Mouse (Mus musculus): ENCODE data around the gene Ccdc158. TPM values are rescaled to one million over a fixed set of nuclear protein-coding genes. Genes with fewer than 3 reads are reported as not detected.
A peak's percentile ranks its signal among the peaks of the same experiment; 100 is the strongest.

Gene Ccdc158
- polyA plus RNA-seq (2014; fragmentation: Nextera tagmentation; extraction: Ambion mirVana), result 0.92 and 1.1 TPM in 2 replicates

DNA sequence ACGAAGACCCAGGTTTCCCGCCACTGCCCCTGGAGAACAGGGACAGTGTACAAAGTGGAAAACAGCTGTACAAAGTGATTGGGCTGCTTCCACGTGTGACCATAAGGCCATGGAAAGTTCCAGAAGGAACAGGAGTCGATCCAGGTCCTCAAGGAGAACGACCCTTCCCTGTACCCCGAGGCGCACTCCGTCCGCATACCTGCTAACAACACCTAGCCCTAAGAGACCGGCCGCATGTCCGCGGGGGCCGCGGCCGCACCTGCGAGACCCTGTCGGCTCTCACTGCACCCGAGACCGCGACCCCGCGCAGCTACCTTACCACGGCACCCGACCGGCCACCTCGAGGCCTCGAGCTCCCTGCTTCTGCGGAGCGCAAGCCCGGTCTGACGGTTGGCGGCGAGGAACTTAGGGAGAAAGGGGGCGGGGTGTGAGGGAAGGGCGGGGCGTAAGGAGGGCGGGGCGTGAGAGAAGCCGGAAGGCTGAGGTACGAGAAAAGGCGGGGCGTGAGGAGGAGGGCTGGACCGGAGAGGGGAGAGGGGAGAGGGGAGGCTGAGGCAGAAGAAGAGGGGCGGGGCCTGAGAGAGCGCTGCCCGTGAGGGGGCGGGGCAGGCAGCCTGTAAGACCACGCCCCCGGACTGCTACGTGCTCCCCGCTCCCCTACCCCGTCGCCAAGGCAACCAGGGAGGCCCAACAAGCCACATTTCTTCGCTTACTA is at the start of gene Ccdc158:
Ccdc158 (minus strand) TSS at position 413 of the 715 bp plus-strand sequence.
- H3K4me2 ChIP-seq, result peak within 1 kb of the TSS; percentile 67
- H3K27ac ChIP-seq (ENCODE audit: low read depth, low read length), result no peak within 1 kb of the TSS
- no peaks in the 10 kb centered on the region; the same call in 1 of the 2 replicates for H3K27me3 ChIP-seq (ENCODE audit: control insufficient read depth, insufficient read depth, low read length)
- ATAC-seq (ENCODE audit: low FRiP score) (peak; percentile 94), DNase-seq (ENCODE audit: low spot score, missing footprints) (peak; percentile 99)
- no peaks in the 10 kb centered on the region for H3K9me3 ChIP-seq (ENCODE audit: control insufficient read depth, low read length)
- peak within 1 kb of the TSS; percentile 40 for H3K4me3 ChIP-seq (ENCODE audit: low read depth, low read length)
- peaks cover 9% of the 10 kb centered on the region for H3K4me1 ChIP-seq (ENCODE audit: control insufficient read depth, insufficient read depth, low read length)
- no peaks in the 10 kb centered on the region for H3K36me3 ChIP-seq (ENCODE audit: control insufficient read depth, insufficient read depth, low read length)
- WGBS, result 14% methylated on average over 47 of the region's 55 CpGs
- H3K9ac ChIP-seq (ENCODE audit: low read length), result peak within 1 kb of the TSS; percentile 14

DNA sequence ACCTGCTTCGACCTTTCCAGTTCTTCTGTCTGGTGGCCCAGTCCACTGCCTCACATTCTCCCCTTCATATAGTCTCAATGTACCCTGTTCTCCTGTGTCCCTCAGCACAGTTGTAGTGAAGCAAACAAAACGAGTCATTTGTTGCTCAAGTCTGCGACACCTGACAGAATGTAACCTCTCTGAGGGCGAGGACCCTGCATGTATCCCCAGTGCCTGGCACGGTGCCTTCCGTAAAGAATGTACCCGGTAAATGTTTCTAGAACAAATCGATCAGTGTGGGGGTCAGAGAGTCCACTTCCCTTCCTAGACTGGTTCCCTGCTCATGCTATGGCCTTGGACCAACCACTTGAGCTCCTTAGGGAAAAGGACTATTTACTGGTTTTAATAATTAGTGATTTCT is 46.5 kb upstream of the Ccdc158 start:
- ATAC-seq (ENCODE audit: low FRiP score) (no peak), DNase-seq (ENCODE audit: low spot score, missing footprints) (no peak)
- Histone ChIP-seq H3K36me3 (ENCODE audit: control insufficient read depth, insufficient read depth, low read length) (no peaks in the 10 kb centered on the region), H3K4me2 (no peak overlapping the region), H3K27ac (ENCODE audit: low read depth, low read length) (no peak overlapping the region), H3K27me3 (ENCODE audit: control insufficient read depth, insufficient read depth, low read length) (no peaks in the 10 kb centered on the region), H3K9ac (ENCODE audit: low read length) (no peak overlapping the region), H3K4me3 (ENCODE audit: low read depth, low read length) (no peak overlapping the region), H3K4me1 (ENCODE audit: control insufficient read depth, insufficient read depth, low read length) (no peaks in the 10 kb centered on the region), H3K9me3 (ENCODE audit: control insufficient read depth, low read length) (no peaks in the 10 kb centered on the region)
- 93% methylated on average over 8 of the region's 8 CpGs for WGBS

DNA sequence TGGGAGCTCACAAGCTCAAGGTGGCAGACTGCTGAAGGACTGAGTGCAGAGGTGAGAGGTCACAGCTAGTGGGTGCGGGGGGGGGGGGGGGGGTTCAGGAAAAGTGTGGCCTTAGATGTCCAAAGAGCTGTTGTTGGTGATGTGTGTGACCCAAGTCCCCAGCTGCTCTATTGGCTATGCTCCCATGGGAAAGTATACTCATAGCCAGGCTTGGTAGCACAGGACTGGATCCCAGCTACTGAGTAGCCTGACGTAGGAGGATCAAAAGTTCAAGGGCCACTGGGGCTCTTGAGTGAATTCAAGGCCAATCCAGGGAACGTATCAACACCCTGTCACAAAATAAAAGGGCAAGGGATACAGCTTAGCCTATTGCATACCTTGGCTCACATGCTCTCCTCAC is 43.8 kb upstream of the Ccdc158 start:
- ATAC-seq (ENCODE audit: low FRiP score) (no peak), DNase-seq (ENCODE audit: low spot score, missing footprints) (no peak)
- WGBS, result 79% methylated on average over 3 of the region's 3 CpGs
- no peaks in the 10 kb centered on the region for H3K4me1 ChIP-seq (ENCODE audit: control insufficient read depth, insufficient read depth, low read length)
- H3K9ac ChIP-seq (ENCODE audit: low read length), result no peak overlapping the region
- H3K4me2 ChIP-seq, result no peak overlapping the region
- H3K27ac ChIP-seq (ENCODE audit: low read depth, low read length), result no peak overlapping the region
- no peaks in the 10 kb centered on the region for H3K36me3 ChIP-seq (ENCODE audit: control insufficient read depth, insufficient read depth, low read length)
- no peaks in the 10 kb centered on the region for H3K9me3 ChIP-seq (ENCODE audit: control insufficient read depth, low read length)
- no peak overlapping the region for H3K4me3 ChIP-seq (ENCODE audit: low read depth, low read length)
- no peaks in the 10 kb centered on the region for H3K27me3 ChIP-seq (ENCODE audit: control insufficient read depth, insufficient read depth, low read length)

DNA sequence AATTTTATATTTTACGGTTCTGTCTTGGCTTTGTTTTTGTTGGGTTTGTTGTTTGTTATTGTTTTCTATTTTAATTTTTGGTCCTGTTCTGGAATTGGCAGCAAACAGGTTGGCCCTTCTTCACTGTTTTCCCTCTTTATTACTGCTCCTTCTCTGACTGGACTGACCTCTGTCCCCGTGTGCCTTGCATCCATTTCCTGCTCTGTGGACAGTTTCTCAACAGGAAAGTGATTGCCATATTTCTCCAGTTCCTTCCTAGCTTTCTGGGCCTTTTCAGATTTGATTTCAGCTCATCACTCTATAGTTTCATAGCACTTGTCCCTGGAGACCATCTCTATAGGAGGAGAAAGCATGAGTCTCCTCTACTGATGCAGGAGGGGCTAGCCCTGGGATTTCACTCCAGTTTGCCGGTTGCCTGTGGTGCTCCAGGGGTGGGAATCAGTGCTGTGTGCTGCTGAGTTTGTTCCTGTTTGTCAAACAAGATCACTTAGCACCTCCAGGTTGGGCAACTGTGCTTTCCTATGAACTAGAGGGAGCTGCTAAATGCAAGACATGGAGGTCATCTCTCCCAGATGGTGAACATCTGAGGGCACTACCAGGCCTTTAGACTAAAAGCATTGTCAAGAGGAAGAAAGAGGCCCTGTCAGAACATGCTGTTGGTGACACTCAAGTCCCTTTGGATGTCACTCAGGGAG is 42.7 kb upstream of the Ccdc158 start:
- Histone ChIP-seq H3K9ac (ENCODE audit: low read length) (no peak overlapping the region), H3K4me3 (ENCODE audit: low read depth, low read length) (no peak overlapping the region), H3K27me3 (ENCODE audit: control insufficient read depth, insufficient read depth, low read length) (no peaks in the 10 kb centered on the region), H3K27ac (ENCODE audit: low read depth, low read length) (no peak overlapping the region), H3K4me1 (ENCODE audit: control insufficient read depth, insufficient read depth, low read length) (no peaks in the 10 kb centered on the region), H3K4me2 (no peak overlapping the region), H3K9me3 (ENCODE audit: control insufficient read depth, low read length) (no peaks in the 10 kb centered on the region), H3K36me3 (ENCODE audit: control insufficient read depth, insufficient read depth, low read length) (no peaks in the 10 kb centered on the region)
- no peak for ATAC-seq (ENCODE audit: low FRiP score)
- DNase-seq (ENCODE audit: low spot score, missing footprints), result no peak
- 78% methylated on average over 3 of the region's 3 CpGs for WGBS

DNA sequence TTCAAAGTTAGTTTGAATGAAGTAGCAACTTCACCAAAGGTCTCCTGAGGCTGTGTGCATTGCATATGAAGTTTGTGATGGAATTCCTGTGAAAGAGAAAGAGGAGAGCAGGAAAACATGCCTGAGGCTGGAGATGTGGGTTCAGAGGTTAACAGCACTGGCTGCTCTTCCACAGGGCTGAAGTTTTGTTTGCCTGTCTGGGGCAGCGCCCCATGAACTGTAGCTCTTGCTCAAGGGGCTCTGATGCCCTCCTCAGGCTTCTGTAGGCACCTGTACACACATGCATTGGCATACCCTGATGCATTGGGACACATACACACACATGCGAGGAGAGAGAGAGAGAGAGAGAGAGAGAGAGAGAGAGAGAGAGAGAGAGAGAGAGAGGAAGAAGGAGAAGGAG is 40.8 kb upstream of the Ccdc158 start:
- Histone ChIP-seq H3K27me3 (ENCODE audit: control insufficient read depth, insufficient read depth, low read length) (no peaks in the 10 kb centered on the region), H3K27ac (ENCODE audit: low read depth, low read length) (no peak overlapping the region), H3K4me2 (no peak overlapping the region), H3K36me3 (ENCODE audit: control insufficient read depth, insufficient read depth, low read length) (no peaks in the 10 kb centered on the region), H3K4me1 (ENCODE audit: control insufficient read depth, insufficient read depth, low read length) (no peaks in the 10 kb centered on the region), H3K4me3 (ENCODE audit: low read depth, low read length) (no peak overlapping the region), H3K9ac (ENCODE audit: low read length) (no peak overlapping the region), H3K9me3 (ENCODE audit: control insufficient read depth, low read length) (no peaks in the 10 kb centered on the region)
- WGBS, result 74% methylated on average over 2 of the region's 2 CpGs
- no peak for DNase-seq (ENCODE audit: low spot score, missing footprints)
- no peak for ATAC-seq (ENCODE audit: low FRiP score)

- Histone ChIP-seq H3K36me3 (ENCODE audit: control insufficient read depth, insufficient read depth, low read length) (no peaks in the 10 kb centered on the region), H3K27me3 (ENCODE audit: control insufficient read depth, insufficient read depth, low read length) (no peaks in the 10 kb centered on the region), H3K4me2 (no peak overlapping the region), H3K9ac (ENCODE audit: low read length) (no peak overlapping the region), H3K4me3 (ENCODE audit: low read depth, low read length) (no peak overlapping the region), H3K4me1 (ENCODE audit: control insufficient read depth, insufficient read depth, low read length) (no peaks in the 10 kb centered on the region), H3K27ac (ENCODE audit: low read depth, low read length) (no peak overlapping the region), H3K9me3 (ENCODE audit: control insufficient read depth, low read length) (no peaks in the 10 kb centered on the region)
- ATAC-seq (ENCODE audit: low FRiP score), result no peak
- no peak for DNase-seq (ENCODE audit: low spot score, missing footprints)
- WGBS, result 59% methylated on average over 11 of the region's 11 CpGs
Observed at GRCm38 (mm10) chr5:92715319-92715718, 40.2 kb upstream of the Ccdc158 start.

DNA sequence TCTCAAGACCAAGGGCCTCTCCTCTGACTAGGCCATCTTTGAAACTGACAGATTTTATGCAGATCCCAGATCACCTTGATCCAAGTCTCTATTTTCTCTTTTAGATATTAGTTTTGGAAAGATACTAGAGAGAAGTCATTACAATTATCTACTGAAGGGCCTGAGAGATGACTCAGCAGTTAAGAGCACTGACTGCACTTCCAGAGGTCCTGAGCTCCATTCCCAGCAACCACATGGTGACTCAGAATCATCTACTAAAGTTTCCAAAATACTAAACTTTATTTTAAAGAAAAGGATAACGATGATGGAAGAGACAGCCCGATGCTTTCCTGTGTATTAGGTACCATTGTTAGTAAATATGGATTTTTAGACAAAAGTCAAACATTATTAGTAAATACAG is 39.8 kb upstream of the Ccdc158 start:
- H3K36me3 ChIP-seq (ENCODE audit: control insufficient read depth, insufficient read depth, low read length), result no peaks in the 10 kb centered on the region
- WGBS, result 87% methylated on average over 2 of the region's 2 CpGs
- H3K4me1 ChIP-seq (ENCODE audit: control insufficient read depth, insufficient read depth, low read length), result no peaks in the 10 kb centered on the region
- H3K27me3 ChIP-seq (ENCODE audit: control insufficient read depth, insufficient read depth, low read length), result no peaks in the 10 kb centered on the region
- H3K4me2 ChIP-seq, result no peak overlapping the region
- H3K9me3 ChIP-seq (ENCODE audit: control insufficient read depth, low read length), result no peaks in the 10 kb centered on the region
- no peak overlapping the region for H3K4me3 ChIP-seq (ENCODE audit: low read depth, low read length)
- H3K9ac ChIP-seq (ENCODE audit: low read length), result no peak overlapping the region
- H3K27ac ChIP-seq (ENCODE audit: low read depth, low read length), result no peak overlapping the region
- DNase-seq (ENCODE audit: low spot score, missing footprints), result no peak
- ATAC-seq (ENCODE audit: low FRiP score), result no peak

GRCm38 (mm10) chr5:92712621-92713395 is 37.7 kb upstream of the Ccdc158 start:
- Histone ChIP-seq H3K9me3 (ENCODE audit: control insufficient read depth, low read length) (no peaks in the 10 kb centered on the region), H3K9ac (ENCODE audit: low read length) (no peak overlapping the region), H3K27me3 (ENCODE audit: control insufficient read depth, insufficient read depth, low read length) (no peaks in the 10 kb centered on the region), H3K4me1 (ENCODE audit: control insufficient read depth, insufficient read depth, low read length) (peaks cover 5% of the 10 kb centered on the region), H3K36me3 (ENCODE audit: control insufficient read depth, insufficient read depth, low read length) (no peaks in the 10 kb centered on the region), H3K4me2 (no peak overlapping the region), H3K27ac (ENCODE audit: low read depth, low read length) (no peak overlapping the region), H3K4me3 (ENCODE audit: low read depth, low read length) (no peak overlapping the region)
- DNase-seq (ENCODE audit: low spot score, missing footprints) (no peak), ATAC-seq (ENCODE audit: low FRiP score) (no peak)
- 78% methylated on average over 5 of the region's 5 CpGs for WGBS

Measured in midbrain, embryonic 11.5 days (tissue).